Comparison of ENCODE assay signal across 12 mouse cellular contexts in the genomic region with DNA sequence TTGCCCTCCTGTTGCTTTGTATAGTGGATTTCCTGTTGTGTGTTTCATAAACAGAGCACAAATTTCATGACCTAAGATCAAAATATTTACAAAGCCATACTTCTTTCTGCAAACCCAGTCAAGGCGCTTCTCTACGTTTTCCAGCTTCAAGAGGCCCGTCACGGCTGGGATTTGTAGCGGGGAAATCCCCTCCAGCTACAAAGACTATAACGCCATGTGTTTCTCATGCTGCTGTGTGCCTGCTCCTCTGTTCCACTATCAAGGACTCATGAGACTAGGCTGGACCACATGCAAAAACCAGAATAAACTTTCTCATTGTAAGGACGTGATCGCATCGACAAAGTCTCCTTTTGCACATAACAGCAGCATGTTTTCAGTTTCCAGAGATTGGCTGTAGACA.
"Had no signal": no experiment of that assay in that cellular context is flagged by ENCODE, and none has a peak within 500 bp of the region (broad histone marks: within the 10 kb centered on the region; RNA-seq: fewer than 3 reads in every experiment).

No protein-coding gene starts in this region.

- ATAC-seq: liver, embryonic 12.5 days; lung, postnatal 0 days had no signal

- H3K4me3 ChIP-seq: limb, embryonic 15.5 days; liver, embryonic 12.5 days; megakaryocyte, embryonic 14.5 days; midbrain, embryonic 12.5 days; myocyte; neural tube, embryonic 12.5 days had no signal

- H3K27me3 ChIP-seq: limb, embryonic 15.5 days; liver, embryonic 12.5 days; midbrain, embryonic 12.5 days; neural tube, embryonic 12.5 days had no signal

- H3K9ac ChIP-seq: limb, embryonic 15.5 days; liver, embryonic 12.5 days; midbrain, embryonic 12.5 days; neural tube, embryonic 12.5 days had no signal

- H3K4me2 ChIP-seq: limb, embryonic 15.5 days; liver, embryonic 12.5 days; midbrain, embryonic 12.5 days; neural tube, embryonic 12.5 days had no signal

- H3K36me3 ChIP-seq: limb, embryonic 15.5 days; liver, embryonic 12.5 days; midbrain, embryonic 12.5 days; neural tube, embryonic 12.5 days had no signal

- H3K9me3 ChIP-seq: limb, embryonic 15.5 days; liver, embryonic 12.5 days; megakaryocyte, embryonic 14.5 days; midbrain, embryonic 12.5 days; neural tube, embryonic 12.5 days had no signal

- H3K4me1 ChIP-seq: liver, embryonic 12.5 days; megakaryocyte, embryonic 14.5 days had no signal

- DNase-seq: kidney, adult 11 months; kidney, postnatal 10 days; thymus, postnatal 4 days had no signal

- H3K27ac ChIP-seq: limb, embryonic 15.5 days; liver, embryonic 12.5 days; macrophage; midbrain, embryonic 12.5 days; neural tube, embryonic 12.5 days; stomach, postnatal 0 days had no signal
